17 mouse cellular contexts compared by ENCODE assay signal in the genomic region with DNA sequence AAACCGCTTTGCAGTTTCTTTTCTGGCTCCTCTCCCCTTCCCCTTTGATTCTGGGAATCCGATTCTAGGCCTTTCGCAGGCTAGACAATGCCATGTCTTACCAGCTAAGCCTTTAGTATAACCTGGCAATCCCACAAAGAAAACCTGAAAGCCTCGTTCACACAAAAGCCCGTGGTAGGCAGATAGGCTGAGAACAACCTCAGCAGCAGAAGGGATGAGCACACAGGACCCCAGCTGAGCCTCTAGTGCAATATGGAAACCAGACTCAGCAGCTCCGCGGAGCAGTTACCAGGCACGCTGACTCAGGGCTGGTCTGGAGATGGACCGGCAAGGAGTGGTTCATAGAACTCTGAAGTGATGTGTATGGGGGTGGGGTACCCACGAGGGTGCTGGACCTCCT. TPM values are rescaled to one million over a fixed set of nuclear protein-coding genes. Genes with fewer than 3 reads are reported as not detected.
DNase-seq lines count a peak whose midpoint lies in the region; ATAC-seq lines count a peak whose summit lies in the region.
"Had no signal": no experiment of that assay in that cellular context is flagged by ENCODE, and none has a peak within 500 bp of the region (broad histone marks: within the 10 kb centered on the region; RNA-seq: fewer than 3 reads in every experiment).

No protein-coding gene starts in this region.

- H3K4me3 ChIP-seq in limb, embryonic 13.5 days: no peak overlapping the region
- no peak overlapping the region for H3K4me3 ChIP-seq in limb, embryonic 10.5 days
- peak overlapping the region; percentile 20; the same call in 1 of the 2 replicates for H3K4me3 ChIP-seq in forebrain, embryonic 10.5 days
- H3K4me3 ChIP-seq in limb, embryonic 15.5 days: no peak overlapping the region
- H3K4me3 ChIP-seq: myocyte had no signal

- 44% methylated on average over 10 of the region's 10 CpGs for WGBS in limb, embryonic 13.5 days
- WGBS in limb, embryonic 10.5 days: 57% methylated on average over 10 of the region's 10 CpGs
- WGBS in forebrain, embryonic 10.5 days: 19% methylated on average over 10 of the region's 10 CpGs
- WGBS in limb, embryonic 15.5 days: 34% methylated on average over 10 of the region's 10 CpGs

- peaks cover 10% of the 10 kb centered on the region for H3K4me1 ChIP-seq in limb, embryonic 13.5 days
- H3K4me1 ChIP-seq in limb, embryonic 10.5 days: peaks cover 4% of the 10 kb centered on the region
- H3K4me1 ChIP-seq in forebrain, embryonic 10.5 days: peaks cover 17% of the 10 kb centered on the region
- peaks cover 10% of the 10 kb centered on the region for H3K4me1 ChIP-seq in limb, embryonic 15.5 days

- no peak for ATAC-seq in limb, embryonic 13.5 days (ENCODE audit: low FRiP score, low read depth)
- no peak for ATAC-seq in limb, embryonic 15.5 days (ENCODE audit: insufficient number of reproducible peaks, low FRiP score, low TSS enrichment, low read depth)
- ATAC-seq: intestine, embryonic 16.5 days had no signal

- H3K9me3 ChIP-seq in limb, embryonic 13.5 days: no peaks in the 10 kb centered on the region
- H3K9me3 ChIP-seq in limb, embryonic 10.5 days (replicated peaks): no peaks in the 10 kb centered on the region
- no peaks in the 10 kb centered on the region for H3K9me3 ChIP-seq in forebrain, embryonic 10.5 days
- H3K9me3 ChIP-seq in limb, embryonic 15.5 days: no peaks in the 10 kb centered on the region

- H3K9ac ChIP-seq in limb, embryonic 13.5 days: no peak overlapping the region
- no peak overlapping the region for H3K9ac ChIP-seq in limb, embryonic 15.5 days
- H3K9ac ChIP-seq: liver, embryonic 14.5 days had no signal

- peaks cover 6% of the 10 kb centered on the region for H3K27me3 ChIP-seq in limb, embryonic 13.5 days
- H3K27me3 ChIP-seq in limb, embryonic 10.5 days (ENCODE audit: low read depth, poor library complexity, severe bottlenecking): peaks cover 29% of the 10 kb centered on the region
- peaks cover 20% of the 10 kb centered on the region for H3K27me3 ChIP-seq in forebrain, embryonic 10.5 days (ENCODE audit: poor library complexity, severe bottlenecking)
- H3K27me3 ChIP-seq in limb, embryonic 15.5 days: peaks cover 5% of the 10 kb centered on the region; the same call in 1 of the 2 replicates

- H3K36me3 ChIP-seq in limb, embryonic 13.5 days: no peaks in the 10 kb centered on the region
- H3K36me3 ChIP-seq in limb, embryonic 10.5 days: no peaks in the 10 kb centered on the region
- 0 out of 2 replicates have a peak, but pooled peaks cover 3% of the 10 kb centered on the region for H3K36me3 ChIP-seq in forebrain, embryonic 10.5 days (replicated peaks)
- H3K36me3 ChIP-seq in limb, embryonic 15.5 days: no peaks in the 10 kb centered on the region

- peak overlapping the region; percentile 63 for H3K27ac ChIP-seq in limb, embryonic 13.5 days
- H3K27ac ChIP-seq in limb, embryonic 10.5 days: no peak overlapping the region
- peak overlapping the region; percentile 56; the same call in 1 of the 2 replicates for H3K27ac ChIP-seq in forebrain, embryonic 10.5 days
- H3K27ac ChIP-seq in limb, embryonic 15.5 days: peak overlapping the region; percentile 72
- H3K27ac ChIP-seq: liver, embryonic 14.5 days; macrophage; stomach, postnatal 0 days had no signal

- no peak for DNase-seq in limb, embryonic 10.5 days (ENCODE audit: low spot score)
- no peak for DNase-seq in forebrain, embryonic 10.5 days (ENCODE audit: extremely low spot score, low spot score)
- DNase-seq in T-cell, adult 2 months (ENCODE audit: low spot score): no peak
- DNase-seq in cerebellum, postnatal 14 days: no peak
- DNase-seq in Muller cell, postnatal 12 days (ENCODE audit: inconsistent ontology term): no peak
- DNase-seq: adrenal gland, postnatal 36 days; cerebellum, adult 18-20 months; heart, adult 18-20 months; kidney, postnatal 4 days; thymus, postnatal 36 days had no signal

- no peak overlapping the region for H3K4me2 ChIP-seq in limb, embryonic 13.5 days (replicated peaks)
- H3K4me2 ChIP-seq in limb, embryonic 15.5 days: no peak overlapping the region

RNA-seq across cellular contexts. Expression of a gene that starts 5.6 kb away (rescaled TPM):
- 16.6 and 16.9 TPM in 2 replicates for polyA plus RNA-seq in limb, embryonic 13.5 days (2015; fragmentation: Nextera tagmentation; extraction: Ambion mirVana)
- 16.0 and 18.8 TPM in 2 replicates for polyA plus RNA-seq in limb, embryonic 10.5 days (2016; fragmentation: Nextera tagmentation; extraction: Ambion mirVana)
- 19.5 and 21.5 TPM in 2 replicates for polyA plus RNA-seq in forebrain, embryonic 10.5 days (2016; fragmentation: Nextera tagmentation; extraction: Ambion mirVana)
- polyA plus RNA-seq in limb, embryonic 15.5 days (2015; fragmentation: Nextera tagmentation; extraction: Ambion mirVana): 10.2 and 10.9 TPM in 2 replicates

RNA-seq across cellular contexts. Expression of a gene that starts 35.9 kb away (rescaled TPM):
- polyA plus RNA-seq in limb, embryonic 13.5 days (2015; fragmentation: Nextera tagmentation; extraction: Ambion mirVana): 247 and 255 TPM in 2 replicates
- polyA plus RNA-seq in limb, embryonic 10.5 days (2016; fragmentation: Nextera tagmentation; extraction: Ambion mirVana): 186 and 196 TPM in 2 replicates
- 182 and 190 TPM in 2 replicates for polyA plus RNA-seq in forebrain, embryonic 10.5 days (2016; fragmentation: Nextera tagmentation; extraction: Ambion mirVana)
- polyA plus RNA-seq in limb, embryonic 15.5 days (2015; fragmentation: Nextera tagmentation; extraction: Ambion mirVana): 313 and 324 TPM in 2 replicates

RNA-seq across cellular contexts. Expression of a gene that starts 59.1 kb away (rescaled TPM):
- 1.0 and 1.4 TPM in 2 replicates for polyA plus RNA-seq in limb, embryonic 13.5 days (2015; fragmentation: Nextera tagmentation; extraction: Ambion mirVana)
- 0.14 TPM in 1 of 2 replicates, not detected in the other for polyA plus RNA-seq in limb, embryonic 10.5 days (2016; fragmentation: Nextera tagmentation; extraction: Ambion mirVana)
- polyA plus RNA-seq in forebrain, embryonic 10.5 days (2016; fragmentation: Nextera tagmentation; extraction: Ambion mirVana): 0.16 TPM in 1 of 2 replicates, not detected in the other
- polyA plus RNA-seq in limb, embryonic 15.5 days (2015; fragmentation: Nextera tagmentation; extraction: Ambion mirVana): 5.0 and 17.3 TPM in 2 replicates
- polyA plus RNA-seq: liver, embryonic 14.5 days had no signal
